Mouse (Mus musculus) limb, embryonic 10.5 days (tissue): ENCODE measurements at regions not wholly inside any gene's neighbourhood (a gene's known extent, or its start where the extent isn't known, plus 50 kb on each side); places are given as distances from the start of the nearest gene placed in this dataset.
A peak's percentile ranks its signal among the peaks of the same experiment; 100 is the strongest.

Experiments used
- DNase-seq: peaks from one replicate; pipeline ENCODE4 v3.0.0-alpha.2; 2017; ENCODE audit warnings: low spot score
- H3K27ac ChIP-seq: fragments of 300-500 bp; sonication (generic); 2 replicates; pipeline ENCODE4 v1.5.1; 2016; ENCODE audit warnings: mild to moderate bottlenecking
- H3K27me3 ChIP-seq: fragments of 300-500 bp; sonication (generic); 2 replicates; pipeline ENCODE4 v1.6.1; 2016; ENCODE audit warnings: low read depth, mild to moderate bottlenecking; ENCODE audit not compliant: poor library complexity, severe bottlenecking
- H3K36me3 ChIP-seq: fragments of 300-500 bp; sonication (generic); 2 replicates; pipeline ENCODE4 v1.6.1; 2016; ENCODE audit warnings: mild to moderate bottlenecking, moderate library complexity
- H3K4me1 ChIP-seq: fragments of 300-500 bp; sonication (generic); 2 replicates; pipeline ENCODE4 v1.6.1; 2016
- H3K4me3 ChIP-seq: fragments of 300-500 bp; sonication (generic); 2 replicates; pipeline ENCODE4 v1.5.1; 2016; ENCODE audit warnings: mild to moderate bottlenecking, moderate library complexity
- H3K9me3 ChIP-seq: fragments of 300-500 bp; sonication (generic); replicated peaks from 2 replicates; pipeline ENCODE4 v1.6.1; 2016; ENCODE audit warnings: mild to moderate bottlenecking
- WGBS: fragments of 180-500 bp; shearing (Covaris S2); methylation state at CpG from one replicate; pipeline ENCODE4 v1.1.7; 2016; 5-methylcytosine and 5-hydroxymethylcytosine counted together

DNA sequence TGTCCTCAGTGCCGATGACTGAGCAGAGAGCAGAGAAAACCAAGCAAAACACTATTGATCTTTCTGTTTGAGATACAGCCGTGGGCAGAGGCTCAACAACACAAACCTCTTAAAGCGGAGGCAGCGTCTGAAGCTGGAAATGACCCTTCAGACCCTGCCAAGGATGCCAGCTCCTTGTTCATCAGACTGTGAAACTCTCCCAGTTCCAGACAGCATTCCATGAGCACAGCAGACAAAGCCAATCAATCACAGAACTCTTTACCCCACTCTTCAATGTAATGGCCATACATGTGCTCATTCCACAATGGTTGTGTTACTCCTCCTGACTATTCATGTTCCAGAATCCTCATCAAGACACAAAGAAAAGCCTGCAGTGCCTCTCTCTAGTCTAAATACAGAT is 73.5 kb downstream of the Tmem114 start:
- H3K27ac ChIP-seq, result no peak overlapping the region
- 84% methylated on average over 4 of the region's 4 CpGs for WGBS
- no peaks in the 10 kb centered on the region for H3K9me3 ChIP-seq
- no peaks in the 10 kb centered on the region for H3K27me3 ChIP-seq
- DNase-seq, result no peak
- H3K36me3 ChIP-seq, result no peaks in the 10 kb centered on the region
- no peak overlapping the region for H3K4me3 ChIP-seq
- peaks cover 5% of the 10 kb centered on the region for H3K4me1 ChIP-seq

DNA sequence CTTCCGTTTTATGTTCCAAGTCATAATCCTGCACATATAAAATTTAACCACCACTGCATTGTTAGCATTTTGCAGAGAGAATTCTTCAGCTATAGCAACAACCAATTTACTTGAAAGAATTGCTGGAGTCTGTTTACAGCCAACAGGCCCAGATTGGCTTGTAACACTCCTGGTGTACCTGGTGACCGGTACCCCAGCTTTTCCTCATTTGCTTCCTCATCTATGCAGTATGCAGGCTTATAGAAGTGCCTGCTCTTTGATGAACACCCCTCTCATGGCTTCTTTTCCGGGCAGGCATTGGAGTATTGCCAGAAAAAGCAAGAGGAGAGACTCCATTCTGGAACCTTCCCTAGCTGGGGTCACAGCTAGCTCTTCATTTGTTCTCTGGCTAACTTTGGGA is 75.8 kb downstream of the Tmem114 start:
- no peaks in the 10 kb centered on the region for H3K27me3 ChIP-seq
- H3K36me3 ChIP-seq, result no peaks in the 10 kb centered on the region
- H3K9me3 ChIP-seq, result no peaks in the 10 kb centered on the region
- H3K27ac ChIP-seq, result no peak overlapping the region
- H3K4me1 ChIP-seq, result peaks cover 5% of the 10 kb centered on the region
- WGBS, result 81% methylated on average over 3 of the region's 3 CpGs
- no peak overlapping the region for H3K4me3 ChIP-seq
- no peak for DNase-seq

DNA sequence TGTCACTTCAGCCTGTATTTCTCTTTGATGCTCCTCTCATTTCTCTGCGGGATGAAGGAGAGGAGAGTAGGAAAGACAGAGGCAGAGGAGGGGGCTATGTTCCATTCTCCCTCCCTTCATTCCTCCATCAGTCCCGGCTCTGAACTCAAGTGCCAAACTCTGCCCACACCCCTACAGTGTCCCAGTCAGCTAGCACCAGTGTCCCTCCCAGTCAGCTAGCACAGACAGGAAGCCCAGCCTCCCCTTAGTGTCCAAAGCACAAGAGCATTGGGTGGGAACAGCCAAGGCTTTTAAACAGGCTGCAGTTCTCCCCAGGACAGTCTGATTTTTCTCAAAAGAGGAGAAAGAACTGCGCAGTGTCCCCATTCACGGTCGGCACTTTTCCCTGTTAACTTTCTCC is 76.3 kb downstream of the Tmem114 start:
- no peak for DNase-seq
- H3K9me3 ChIP-seq, result no peaks in the 10 kb centered on the region
- H3K27ac ChIP-seq, result no peak overlapping the region
- peaks cover 3% of the 10 kb centered on the region for H3K4me1 ChIP-seq
- H3K27me3 ChIP-seq, result no peaks in the 10 kb centered on the region
- no peak overlapping the region for H3K4me3 ChIP-seq
- no peaks in the 10 kb centered on the region for H3K36me3 ChIP-seq
- 70% methylated on average over 5 of the region's 5 CpGs for WGBS

DNA sequence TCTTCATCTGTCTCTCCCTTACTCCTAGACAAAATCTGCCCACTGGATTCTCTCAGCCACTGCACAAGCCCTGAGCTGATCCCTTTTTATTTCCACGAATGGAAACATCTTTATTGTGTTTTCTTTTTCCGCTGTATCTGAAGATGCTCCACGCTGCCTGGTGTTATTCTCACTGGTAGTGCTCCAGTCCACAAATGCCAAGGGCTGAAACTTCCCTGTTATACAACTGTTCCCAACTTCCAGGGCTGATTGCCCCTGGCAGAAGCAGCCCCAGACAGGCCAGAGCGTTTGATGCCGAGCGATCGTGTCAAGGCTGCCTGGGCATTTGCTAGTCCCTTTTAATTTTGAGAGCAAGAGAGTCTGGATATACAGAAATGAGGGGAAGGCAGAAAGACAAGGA is 79.7 kb downstream of the Tmem114 start:
- Histone ChIP-seq H3K9me3 (no peaks in the 10 kb centered on the region), H3K27ac (no peak overlapping the region), H3K27me3 (no peaks in the 10 kb centered on the region), H3K36me3 (no peaks in the 10 kb centered on the region), H3K4me3 (no peak overlapping the region), H3K4me1 (no peaks in the 10 kb centered on the region)
- DNase-seq, result no peak
- 90% methylated on average over 7 of the region's 7 CpGs for WGBS

DNA sequence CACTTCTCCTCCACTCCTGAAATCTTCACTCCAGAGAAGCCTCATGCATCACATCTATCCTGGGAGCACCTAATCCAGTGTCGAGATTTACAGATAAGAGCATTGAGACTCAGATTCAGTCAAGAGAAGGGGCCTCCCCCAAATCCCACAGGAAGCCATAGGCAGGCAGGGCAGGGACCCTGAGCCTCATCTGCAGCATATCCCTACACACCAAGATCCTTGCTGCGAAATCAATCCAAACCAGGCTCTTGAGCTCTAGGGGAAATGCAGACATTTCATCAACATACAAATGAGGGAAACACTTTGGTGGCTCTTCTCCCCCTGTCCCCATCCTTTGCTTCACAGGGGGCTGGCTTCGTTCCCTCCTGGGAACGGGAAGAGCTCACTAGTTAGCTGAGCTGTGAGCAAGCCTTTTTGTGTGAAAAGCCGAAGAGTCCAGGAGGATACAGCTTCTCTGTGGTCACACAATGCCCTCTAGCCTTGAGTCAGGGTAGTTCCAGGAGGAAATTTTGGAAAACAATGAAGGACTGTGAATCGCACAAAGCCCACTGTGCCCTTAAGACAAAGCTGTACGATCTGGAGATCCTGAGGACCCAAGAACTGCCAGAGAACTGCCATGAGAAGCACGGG is 91.7 kb downstream of the Tmem114 start:
- peaks cover 6% of the 10 kb centered on the region; the same call in 1 of the 2 replicates for H3K27me3 ChIP-seq
- H3K4me1 ChIP-seq, result no peaks in the 10 kb centered on the region
- H3K4me3 ChIP-seq, result no peak overlapping the region
- WGBS, result 41% methylated on average over 8 of the region's 8 CpGs
- no peaks in the 10 kb centered on the region for H3K9me3 ChIP-seq
- DNase-seq, result no peak
- H3K36me3 ChIP-seq, result no peaks in the 10 kb centered on the region
- no peak overlapping the region; the same call in 1 of the 2 replicates for H3K27ac ChIP-seq

DNA sequence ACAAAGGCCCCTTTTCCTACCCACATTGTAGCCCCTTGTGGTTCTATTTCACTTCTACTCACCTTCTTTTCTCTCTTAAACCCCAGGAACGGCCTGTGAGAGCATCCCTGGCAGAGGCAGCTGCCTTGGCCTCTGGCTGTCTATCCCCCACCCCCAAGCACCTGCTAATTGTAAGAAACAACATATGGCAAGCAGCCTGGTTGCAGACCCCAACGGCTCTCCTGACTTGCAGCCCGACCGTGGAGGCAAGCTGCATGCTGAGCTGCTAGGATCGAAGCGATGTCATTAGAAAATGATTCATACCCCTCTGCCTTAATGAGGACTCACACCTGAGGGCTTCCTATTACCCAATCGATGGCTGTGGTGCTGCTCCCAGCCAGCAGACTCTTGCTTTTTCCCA is 112.9 kb downstream of the Tmem114 start:
- no peaks in the 10 kb centered on the region for H3K36me3 ChIP-seq
- no peak overlapping the region for H3K4me3 ChIP-seq
- H3K4me1 ChIP-seq, result peaks cover 4% of the 10 kb centered on the region; the same call in 1 of the 2 replicates
- DNase-seq, result peak; percentile 40
- no peaks in the 10 kb centered on the region for H3K9me3 ChIP-seq
- H3K27ac ChIP-seq, result no peak overlapping the region
- WGBS, result 57% methylated on average over 7 of the region's 7 CpGs
- no peaks in the 10 kb centered on the region for H3K27me3 ChIP-seq

DNA sequence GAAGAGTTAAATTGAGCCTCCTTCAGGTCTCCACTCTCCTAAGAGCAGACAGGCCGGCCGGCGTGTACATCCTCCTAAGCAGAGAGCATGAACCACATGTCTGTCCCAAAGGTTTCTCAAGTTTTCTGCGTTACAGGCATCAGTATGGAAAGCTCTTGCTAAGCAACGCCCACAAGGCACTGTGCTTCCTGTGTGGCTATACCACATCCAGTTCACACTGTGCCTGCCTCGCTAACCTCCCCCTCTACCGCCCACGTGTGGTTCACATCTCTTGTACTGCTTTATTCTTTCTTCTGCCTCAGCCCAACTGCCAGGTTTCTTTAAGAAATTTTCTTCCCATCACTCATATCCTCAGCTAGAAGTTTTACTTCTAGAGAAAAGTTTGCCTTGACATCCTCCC is 118.5 kb downstream of the Tmem114 start:
- no peak for DNase-seq
- 81% methylated on average over 8 of the region's 8 CpGs for WGBS
- Histone ChIP-seq H3K27me3 (no peaks in the 10 kb centered on the region), H3K9me3 (no peaks in the 10 kb centered on the region), H3K36me3 (no peaks in the 10 kb centered on the region), H3K4me3 (no peak overlapping the region), H3K4me1 (peaks cover 3% of the 10 kb centered on the region; the same call in 1 of the 2 replicates), H3K27ac (no peak overlapping the region)
